Mouse (Mus musculus) midbrain, embryonic 11.5 days (tissue): ENCODE data around the gene Gm32687. TPM values are rescaled to one million over a fixed set of nuclear protein-coding genes. Genes with fewer than 3 reads are reported as not detected.
"Not testable (repeated sequence)": the region's sequence is repeated elsewhere in the genome, so short reads cannot be mapped to it uniquely, and the experiment has no call there.

Experiments used
- ATAC-seq: fragments of 200-750 bp; cut with Nextera tagmentation; 2 replicates; pipeline ENCODE4 v1.8.0; 2017; ENCODE audit warnings: moderate TSS enrichment, moderate library complexity; ENCODE audit not compliant: low FRiP score
- DNase-seq: peaks from one replicate; pipeline ENCODE4 v3.0.0; 2015; ENCODE audit warnings: low spot score; ENCODE audit errors: missing footprints
- H3K27ac ChIP-seq: fragments of 300-500 bp; sonication (generic); 2 replicates; pipeline ENCODE4 v1.5.1; 2014; ENCODE audit warnings: low read depth, low read length
- H3K27me3 ChIP-seq: fragments of 300-500 bp; sonication (generic); 2 replicates; pipeline ENCODE4 v1.6.1; 2014; ENCODE audit warnings: mild to moderate bottlenecking, low read length, moderate library complexity, mixed read lengths; ENCODE audit not compliant: control insufficient read depth, insufficient read depth
- H3K36me3 ChIP-seq: fragments of 300-500 bp; sonication (generic); 2 replicates; pipeline ENCODE4 v1.6.1; 2014; ENCODE audit warnings: mild to moderate bottlenecking, low read length, moderate library complexity, mixed read lengths; ENCODE audit not compliant: control insufficient read depth, insufficient read depth
- H3K4me1 ChIP-seq: fragments of 300-500 bp; sonication (generic); 2 replicates; pipeline ENCODE4 v1.6.1; 2014; ENCODE audit warnings: low read length; ENCODE audit not compliant: control insufficient read depth, insufficient read depth
- H3K4me2 ChIP-seq: fragments of 300-500 bp; sonication (generic); 2 replicates; pipeline ENCODE4 v1.6.1; 2014; ENCODE audit warnings: mild to moderate bottlenecking, moderate library complexity
- H3K4me3 ChIP-seq: fragments of 300-500 bp; sonication (generic); 2 replicates; pipeline ENCODE4 v1.5.1; 2014; ENCODE audit warnings: low read depth, low read length
- H3K9ac ChIP-seq: fragments of 300-500 bp; sonication (generic); 2 replicates; pipeline ENCODE4 v1.6.1; 2014; ENCODE audit warnings: low read length
- H3K9me3 ChIP-seq: fragments of 300-500 bp; sonication (generic); 2 replicates; pipeline ENCODE4 v1.6.1; 2016; ENCODE audit warnings: low read length; ENCODE audit not compliant: control insufficient read depth
- WGBS: fragments of 180-500 bp; shearing (Covaris S2); extraction: QIAGEN DNeasy Blood & Tissue Kit; methylation state at CpG from one replicate; pipeline ENCODE4 v1.1.7; 2014; 5-methylcytosine and 5-hydroxymethylcytosine counted together
- polyA plus RNA-seq: library from polyadenylated mRNA; unstranded; fragments of >200 nt; fragmentation: Nextera tagmentation; extraction: Ambion mirVana; gene quantifications from 2 replicates; pipeline ENCODE4 v1.2.1, GENCODE M21; 2014

Gene Gm32687
- polyA plus RNA-seq = 13.1 and 13.7 TPM in 2 replicates

- H3K27me3 ChIP-seq, H3K4me2 ChIP-seq, DNase-seq, H3K4me1 ChIP-seq, H3K9ac ChIP-seq, H3K9me3 ChIP-seq, H3K36me3 ChIP-seq, H3K4me3 ChIP-seq, H3K27ac ChIP-seq: not testable (repeated sequence)
- ATAC-seq = peak; percentile 100
- 34% methylated on average over 4 of the region's 49 CpGs for WGBS
Observed at GRCm38 (mm10) chr10:81863409-81864407, at the start of gene Gm32687. Gm32687 (plus strand) TSS chr10:81863934.

GRCm38 (mm10) chr10:81846219-81846618 lies 17.5 kb upstream of the Gm32687 start:
- not testable (repeated sequence) for H3K9me3 ChIP-seq, H3K9ac ChIP-seq, DNase-seq, H3K4me2 ChIP-seq, H3K27ac ChIP-seq, H3K27me3 ChIP-seq, H3K4me3 ChIP-seq, ATAC-seq, H3K36me3 ChIP-seq, H3K4me1 ChIP-seq
- WGBS = no CpG with 5 or more reads among the region's 18 CpGs

- H3K9me3 ChIP-seq, H3K4me3 ChIP-seq, H3K27me3 ChIP-seq, H3K36me3 ChIP-seq, H3K27ac ChIP-seq, H3K4me1 ChIP-seq, H3K4me2 ChIP-seq, H3K9ac ChIP-seq, DNase-seq: not testable (repeated sequence)
- ATAC-seq = peak; percentile 98
- no CpG with 5 or more reads among the region's 43 CpGs for WGBS
Observed at GRCm38 (mm10) chr10:81929842-81930743, 66.4 kb downstream of the Gm32687 start, which contains the start of gene Zfp781. Zfp781 (minus strand) TSS chr10:81930480.

Other genes starting within 250 kb of the Gm32687 start
- gene Sirt6, start 236.1 kb upstream of the Gm32687 start, polyA plus RNA-seq = 36.6 and 38.9 TPM in 2 replicates
- gene Ankrd24, start 235.4 kb upstream of the Gm32687 start, polyA plus RNA-seq = 4.2 and 4.6 TPM in 2 replicates
- 6.5 and 6.7 TPM in 2 replicates for gene Gm10778, start 214.9 kb upstream of the Gm32687 start, polyA plus RNA-seq
- 19.7 and 22.9 TPM in 2 replicates for gene Zfp433, start 159.1 kb upstream of the Gm32687 start, polyA plus RNA-seq
- gene Gm3055, start 92.8 kb upstream of the Gm32687 start, polyA plus RNA-seq = 17.8 and 20.4 TPM in 2 replicates
- 3.6 and 4.2 TPM in 2 replicates for gene Gm4767, start 51.7 kb upstream of the Gm32687 start, polyA plus RNA-seq
- gene Zfp781, start 66.5 kb downstream of the Gm32687 start, polyA plus RNA-seq = 7.5 and 8.0 TPM in 2 replicates
- 13.2 and 14.7 TPM in 2 replicates for gene Zfp873, start 184.2 kb downstream of the Gm32687 start, polyA plus RNA-seq
- 7.1 and 7.4 TPM in 2 replicates for gene BC024063, start 219.4 kb downstream of the Gm32687 start, polyA plus RNA-seq